Mouse (Mus musculus): Measurements from ENCODE around the gene Olfr95.
"Not testable (repeated sequence)": the region's sequence is repeated elsewhere in the genome, so short reads cannot be mapped to it uniquely, and the experiment has no call there.

GRCm38 (mm10) chr17:37237230-37237629 lies 24.3 kb upstream of the Olfr95 start, which contains the start of gene Olfr97:
- TF ChIP-seq POLR2A (IDR thresholded peaks at IDR 0.05; ENCODE audit: low read depth, low read length); CTCF (conservative IDR thresholded peaks at IDR 0.05; ENCODE audit: insufficient read depth, insufficient read length, low read depth, low read length): not testable (repeated sequence)
